Mouse (Mus musculus) bone marrow, adult 2 months (tissue): ENCODE data around the gene Cdkn1a.

Source experiments
- CTCF ChIP-seq: fragments of 200-500 bp; IDR thresholded peaks from 2 replicates; pipeline ENCODE4 v1.5.1; 2011; ENCODE audit warnings: low read length, control low read depth; ENCODE audit not compliant: control insufficient read depth, insufficient read depth
- POLR2A ChIP-seq: fragments of 200-500 bp; IDR thresholded peaks from 2 replicates; pipeline ENCODE4 v1.6.1; 2011; ENCODE audit warnings: low read depth, mild to moderate bottlenecking, control low read depth, low read length, borderline replicate concordance; ENCODE audit not compliant: control insufficient read depth

GRCm38 (mm10) chr17:29059581-29059980 is 31.2 kb upstream of the Cdkn1a start:
- TF ChIP-seq POLR2A, result no peak
- TF ChIP-seq CTCF, result no peak
